Mouse (Mus musculus): ENCODE results near the gene Misp. TPM values are rescaled to one million over a fixed set of nuclear protein-coding genes. Genes with fewer than 3 reads are reported as not detected.

Gene Misp
- total and polyA plus RNA-seq, 3 experiments = not detected

DNA sequence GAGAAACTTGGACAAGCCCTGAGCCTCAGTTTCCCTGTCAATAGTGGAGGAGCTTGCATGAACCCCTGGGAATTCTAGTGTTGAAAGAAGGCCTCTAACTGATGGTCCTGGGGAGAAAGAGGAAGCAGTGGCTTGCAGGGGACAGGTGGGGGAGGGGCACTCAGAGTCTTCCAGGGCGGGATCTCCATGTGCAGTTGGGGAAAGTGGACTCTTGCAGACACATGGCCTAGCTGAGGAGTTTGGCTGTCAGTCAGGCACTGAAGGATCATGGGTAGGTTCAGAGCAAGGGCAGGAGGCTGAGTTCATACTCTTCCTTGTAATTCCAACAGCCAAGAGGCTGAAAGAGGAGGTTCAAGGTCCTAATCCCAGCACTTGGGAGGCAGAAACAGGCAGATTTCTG, 56.4 kb downstream of the Misp start:
- TF ChIP-seq POLR2AphosphoS2 (IDR thresholded peaks at IDR 0.05; ENCODE audit: low read depth, low read length) (no peak), CHD2 (IDR thresholded peaks at IDR 0.05; ENCODE audit: low read length) (peak; percentile 63), MXI1 (IDR thresholded peaks at IDR 0.05; ENCODE audit: low read depth, low read length) (0 out of 2 replicates have a peak, but pooled peaks have one; percentile 28), MAX (IDR thresholded peaks at IDR 0.05; ENCODE audit: low read length) (peak; percentile 46; the same call in 1 of the 2 replicates)
- Histone ChIP-seq H3K79me2 (replicated peaks; ENCODE audit: control insufficient read depth, extremely low read depth, insufficient read depth, poor library complexity, severe bottlenecking) (no peaks in the 10 kb centered on the region), H3K4me2 (ENCODE audit: insufficient read depth, low read depth, poor library complexity, severe bottlenecking) (no peak overlapping the region; the same call in 1 of the 2 replicates), H3K4me1 (ENCODE audit: control insufficient read depth in 1 of 2, insufficient read depth in 2 of 2) (peaks cover 20 to 40% of the 10 kb centered on the region in 2 experiments), H3K9ac (ENCODE audit: insufficient read depth, low read depth) (no peak overlapping the region), H3K27me3 (replicated peaks) (no peaks in the 10 kb centered on the region), H3K27ac (ENCODE audit: insufficient read depth, low read depth) (no peak overlapping the region), H3K36me3 (replicated peaks in 1 of 2; ENCODE audit: control insufficient read depth in 1 of 2, insufficient read depth in 1 of 2, low read length in 1 of 2) (no peaks in the 10 kb centered on the region), H3K4me3 (replicated peaks in 1 of 3; ENCODE audit: low read depth in 2 of 3, low read length in 2 of 3, poor library complexity in 1 of 3) (no peak overlapping the region), H3K9me3 (replicated peaks; ENCODE audit: low read length) (no peaks in the 10 kb centered on the region)
- in situ Hi-C loops (cut with MboI; ENCODE audit: low pct_ligation_motif_present, low pct_unique_long_range_greater_than_20kb, low sequenced_read_pairs) (no loop called here), dilution Hi-C loops (cut with MboI; ENCODE audit: extremely low pct_ligation_motif_present, extremely low pct_unique_long_range_greater_than_20kb, low sequenced_read_pairs) (no loop called here)
- DNase-seq (ENCODE audit: extremely low read depth) = peak; percentile 43

DNA sequence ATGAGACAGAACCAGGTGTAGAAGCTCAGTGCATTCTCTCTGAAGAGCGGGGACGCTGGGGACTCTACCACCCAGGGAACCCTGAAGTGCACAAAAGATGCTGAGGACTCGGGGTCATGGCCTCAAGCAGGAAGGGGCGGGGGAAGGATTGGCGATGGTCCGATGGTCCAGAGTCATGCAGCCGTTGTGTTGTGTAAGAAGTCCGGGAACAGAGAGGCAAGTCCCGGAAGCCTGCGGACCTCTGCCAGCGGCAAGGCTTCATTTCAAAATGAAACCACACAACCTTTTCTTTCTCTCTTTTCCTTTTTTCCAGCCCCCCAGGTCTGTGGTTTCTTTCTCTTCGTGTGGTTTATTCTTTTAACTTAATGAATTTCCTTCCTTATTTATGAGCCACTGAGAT, 57.0 kb downstream of the Misp start:
- Histone ChIP-seq H3K4me3 (replicated peaks in 1 of 3; ENCODE audit: low read depth in 2 of 3, low read length in 2 of 3, poor library complexity in 1 of 3) (no peak overlapping the region), H3K4me1 (ENCODE audit: control insufficient read depth in 1 of 2, insufficient read depth in 2 of 2) (peaks cover 20 to 39% of the 10 kb centered on the region in 2 experiments)
- DNase-seq (ENCODE audit: extremely low read depth) = no peak

DNA sequence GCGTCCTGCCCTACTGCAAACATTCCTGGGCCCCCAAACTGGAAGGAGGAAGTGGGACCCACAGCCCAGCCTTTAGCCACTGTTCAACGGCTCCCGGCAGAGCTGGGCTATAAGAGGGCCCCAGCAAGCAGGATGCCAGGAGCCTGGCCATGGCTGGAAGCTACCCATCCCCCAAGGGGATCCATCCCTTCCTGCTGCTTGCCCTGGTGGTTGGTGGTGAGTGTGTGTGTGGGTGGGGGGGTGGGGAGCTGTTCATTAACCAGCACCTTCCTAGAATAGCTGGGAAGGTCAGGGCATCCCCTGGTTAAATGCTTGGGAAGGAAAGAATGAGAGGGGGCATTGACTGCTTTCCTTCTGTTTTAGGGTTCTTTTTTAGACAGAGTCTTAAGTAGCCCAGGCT, 58.7 kb downstream of the Misp start:
- dilution Hi-C loops (cut with MboI; ENCODE audit: extremely low pct_ligation_motif_present, extremely low pct_unique_long_range_greater_than_20kb, low sequenced_read_pairs) = no loop called here

More for the DNA sequence above, 57.0 kb downstream of the Misp start:
- dilution Hi-C loops (cut with MboI; ENCODE audit: extremely low pct_ligation_motif_present, extremely low pct_unique_long_range_greater_than_20kb, low sequenced_read_pairs) (no loop called here), in situ Hi-C loops (cut with MboI; ENCODE audit: low pct_ligation_motif_present, low pct_unique_long_range_greater_than_20kb, low sequenced_read_pairs) (no loop called here)
- H3K4me2 ChIP-seq (ENCODE audit: insufficient read depth, low read depth, poor library complexity, severe bottlenecking) = peak overlapping the region; percentile 8; the same call in 1 of the 2 replicates
- H3K9me3 ChIP-seq (replicated peaks; ENCODE audit: low read length) = no peaks in the 10 kb centered on the region
- no peaks in the 10 kb centered on the region for H3K79me2 ChIP-seq (replicated peaks; ENCODE audit: control insufficient read depth, extremely low read depth, insufficient read depth, poor library complexity, severe bottlenecking)
- H3K27ac ChIP-seq (ENCODE audit: insufficient read depth, low read depth) = no peak overlapping the region
- TF ChIP-seq USF2 (conservative IDR thresholded peaks at IDR 0.05; ENCODE audit: low read depth, low read length) (no peak), BHLHE40 (IDR thresholded peaks at IDR 0.05; ENCODE audit: low read depth, low read length) (no peak), JUND (conservative IDR thresholded peaks at IDR 0.05; ENCODE audit: low read depth, low read length) (no peak), MAFK (IDR thresholded peaks at IDR 0.05; ENCODE audit: insufficient replicate concordance, low read length) (no peak), PAX5 (IDR thresholded peaks at IDR 0.05; ENCODE audit: low read length) (no peak), CTCF (conservative IDR thresholded peaks at IDR 0.05 in 1 of 2, IDR thresholded peaks at IDR 0.05 in 1 of 2; ENCODE audit: low read depth in 2 of 2, low read length in 2 of 2) (no peak), ZKSCAN1 (IDR thresholded peaks at IDR 0.05; ENCODE audit: borderline replicate concordance, low read depth, low read length) (no peak), TBP (conservative IDR thresholded peaks at IDR 0.05; ENCODE audit: low read depth, low read length) (no peak), JUN (IDR thresholded peaks at IDR 0.05; ENCODE audit: insufficient read depth, low read depth, low read length) (no peak)
- H3K27me3 ChIP-seq (replicated peaks) = no peaks in the 10 kb centered on the region
- no peak overlapping the region for H3K9ac ChIP-seq (ENCODE audit: insufficient read depth, low read depth)
- H3K36me3 ChIP-seq (replicated peaks in 1 of 2; ENCODE audit: control insufficient read depth in 1 of 2, insufficient read depth in 1 of 2, low read length in 1 of 2) = no peaks in the 10 kb centered on the region

More for the DNA sequence above, 58.7 kb downstream of the Misp start:
- no peak overlapping the region for H3K27ac ChIP-seq (ENCODE audit: insufficient read depth, low read depth)
- no peak overlapping the region for H3K9ac ChIP-seq (ENCODE audit: insufficient read depth, low read depth)
- peaks cover 3% of the 10 kb centered on the region for H3K27me3 ChIP-seq (replicated peaks)
- H3K4me1 ChIP-seq (ENCODE audit: control insufficient read depth in 1 of 2, insufficient read depth in 2 of 2) = peaks cover 19 to 48% of the 10 kb centered on the region in 2 experiments
- TF ChIP-seq BHLHE40 (IDR thresholded peaks at IDR 0.05; ENCODE audit: low read depth, low read length) (no peak), ZC3H11A (IDR thresholded peaks at IDR 0.05; ENCODE audit: low read depth, low read length) (no peak), HCFC1 (IDR thresholded peaks at IDR 0.05; ENCODE audit: low read depth, low read length) (no peak), CTCF (conservative IDR thresholded peaks at IDR 0.05 in 1 of 2, IDR thresholded peaks at IDR 0.05 in 1 of 2; ENCODE audit: low read depth in 2 of 2, low read length in 2 of 2) (no peak), CHD1 (IDR thresholded peaks at IDR 0.05; ENCODE audit: low read depth, low read length) (no peak), TCF12 (IDR thresholded peaks at IDR 0.05; ENCODE audit: low read depth, low read length) (no peak), PAX5 (IDR thresholded peaks at IDR 0.05; ENCODE audit: low read length) (no peak), RAD21 (IDR thresholded peaks at IDR 0.05; ENCODE audit: low read depth, low read length) (no peak), EP300 (IDR thresholded peaks at IDR 0.05; ENCODE audit: low read length) (no peak), MAFK (IDR thresholded peaks at IDR 0.05; ENCODE audit: insufficient replicate concordance, low read length) (no peak)
- H3K79me2 ChIP-seq (replicated peaks; ENCODE audit: control insufficient read depth, extremely low read depth, insufficient read depth, poor library complexity, severe bottlenecking) = no peaks in the 10 kb centered on the region
- H3K4me3 ChIP-seq (replicated peaks in 1 of 3; ENCODE audit: low read depth in 2 of 3, low read length in 2 of 3, poor library complexity in 1 of 3) = no peak overlapping the region
- H3K4me2 ChIP-seq (ENCODE audit: insufficient read depth, low read depth, poor library complexity, severe bottlenecking) = no peak overlapping the region
- H3K36me3 ChIP-seq (replicated peaks in 1 of 2; ENCODE audit: control insufficient read depth in 1 of 2, insufficient read depth in 1 of 2, low read length in 1 of 2) = no peaks in the 10 kb centered on the region
- in situ Hi-C loops (cut with MboI; ENCODE audit: low pct_ligation_motif_present, low pct_unique_long_range_greater_than_20kb, low sequenced_read_pairs) = no loop called here
- no peaks in the 10 kb centered on the region for H3K9me3 ChIP-seq (replicated peaks; ENCODE audit: low read length)
- DNase-seq (ENCODE audit: extremely low read depth) = no peak

Data from CH12.LX (cell line).